Mouse (Mus musculus) ES-CJ7 (cell line): ENCODE data around the gene Ppp1r14a.

Source experiments
- DNase-seq: peaks from one replicate; pipeline ENCODE4 v3.0.0; 2011; ENCODE audit warnings: low read depth, low spot score

The Ppp1r14a gene

GRCm38 (mm10) chr7:29279924-29280323 is 9.2 kb upstream of the Ppp1r14a start:
- peak; percentile 43 for DNase-seq

GRCm38 (mm10) chr7:29280801-29281200 is 8.3 kb upstream of the Ppp1r14a start:
- no peak for DNase-seq

GRCm38 (mm10) chr7:29281201-29282073 is 7.7 kb upstream of the Ppp1r14a start, which contains the start of gene Spint2:
Gene Spint2 (minus strand): TSS chr7:29281912.
- DNase-seq = peak; percentile 89

- no peak for DNase-seq
These were observed 7.0 kb upstream of the Ppp1r14a start for GRCm38 (mm10) chr7:29282074-29282554.

GRCm38 (mm10) chr7:29283876-29284275 is 5.2 kb upstream of the Ppp1r14a start:
- DNase-seq = no peak

- DNase-seq = no peak
These were observed 4.6 kb upstream of the Ppp1r14a start for GRCm38 (mm10) chr7:29284523-29284922.

GRCm38 (mm10) chr7:29287481-29287880 is 1.6 kb upstream of the Ppp1r14a start:
- peak; percentile 80 for DNase-seq

- peak; percentile 22 for DNase-seq
These were observed 1.0 kb upstream of the Ppp1r14a start for GRCm38 (mm10) chr7:29288079-29288478.

GRCm38 (mm10) chr7:29289856-29290255 is 748 bp downstream of the Ppp1r14a start:
- DNase-seq = no peak

- peak; percentile 24 for DNase-seq
These were observed 1.8 kb downstream of the Ppp1r14a start for GRCm38 (mm10) chr7:29290691-29291485.

GRCm38 (mm10) chr7:29291616-29292457 is 2.7 kb downstream of the Ppp1r14a start:
- DNase-seq = no peak

GRCm38 (mm10) chr7:29292458-29293098 is 3.5 kb downstream of the Ppp1r14a start:
- DNase-seq = peak; percentile 33

GRCm38 (mm10) chr7:29293131-29294065 is 4.3 kb downstream of the Ppp1r14a start:
- DNase-seq = peak; percentile 96

GRCm38 (mm10) chr7:29294111-29294761 is 5.1 kb downstream of the Ppp1r14a start:
- no peak for DNase-seq

- peak; percentile 18 for DNase-seq
These were observed 6.9 kb downstream of the Ppp1r14a start for GRCm38 (mm10) chr7:29295861-29296647.

- peak; percentile 91 for DNase-seq
These were observed 7.9 kb downstream of the Ppp1r14a start for GRCm38 (mm10) chr7:29296998-29297397.

GRCm38 (mm10) chr7:29301127-29301566 is 12.0 kb downstream of the Ppp1r14a start:
- DNase-seq = peak; percentile 89

- DNase-seq = no peak
These were observed 13.5 kb downstream of the Ppp1r14a start for GRCm38 (mm10) chr7:29302641-29303040.
